Mouse (Mus musculus) lung, postnatal 0 days (tissue): ENCODE data around the gene Helq.

ENCODE experiments used
- CTCF ChIP-seq: IDR thresholded peaks from 2 replicates; pipeline ENCODE4 v1.5.1; 2016; ENCODE audit warnings: antibody characterized with exemption, mild to moderate bottlenecking
- EP300 ChIP-seq: IDR thresholded peaks from 2 replicates; pipeline ENCODE4 v1.6.1; 2016; ENCODE audit warnings: antibody characterized with exemption, mild to moderate bottlenecking, control low read depth

- TF ChIP-seq CTCF (no peak), EP300 (no peak)
Observed at GRCm38 (mm10) chr5:100750617-100751255, 47.7 kb downstream of the Helq start.
